Mouse (Mus musculus) hindbrain, embryonic 14.5 days (tissue): ENCODE measurements at regions not wholly inside any gene's neighbourhood (a gene's known extent, or its start where the extent isn't known, plus 50 kb on each side); places are given as distances from the start of the nearest gene placed in this dataset.

Source experiments
- ATAC-seq: fragments of 200-750 bp; cut with Nextera tagmentation; 2 replicates; pipeline ENCODE4 v1.8.0; 2017; ENCODE audit warnings: moderate number of reproducible peaks, mild to moderate bottlenecking, moderate TSS enrichment, moderate library complexity; ENCODE audit not compliant: low FRiP score
- DNase-seq: peaks from one replicate; pipeline ENCODE4 v3.0.0-alpha.2; 2015; ENCODE audit warnings: low spot score
- H3K27ac ChIP-seq: fragments of 300-500 bp; sonication (generic); 2 replicates; pipeline ENCODE4 v1.5.1; 2014; ENCODE audit warnings: mild to moderate bottlenecking, moderate library complexity
- H3K27me3 ChIP-seq: fragments of 300-500 bp; sonication (generic); 2 replicates; pipeline ENCODE4 v1.6.1; 2014; ENCODE audit warnings: mild to moderate bottlenecking, low read length, mixed read lengths; ENCODE audit not compliant: control insufficient read depth, insufficient read depth
- H3K36me3 ChIP-seq: fragments of 300-500 bp; sonication (generic); replicated peaks from 2 replicates; pipeline ENCODE4 v1.6.1; 2014; ENCODE audit not compliant: control insufficient read depth, insufficient read depth
- H3K4me1 ChIP-seq: fragments of 300-500 bp; sonication (generic); replicated peaks from 2 replicates; pipeline ENCODE4 v1.6.1; 2014; ENCODE audit warnings: antibody characterized with exemption, low read length, mixed read lengths; ENCODE audit not compliant: control insufficient read depth, insufficient read depth
- H3K4me2 ChIP-seq: fragments of 300-500 bp; sonication (generic); replicated peaks from 2 replicates; pipeline ENCODE4 v1.6.1; 2014; ENCODE audit warnings: mild to moderate bottlenecking, moderate library complexity
- H3K4me3 ChIP-seq: fragments of 300-500 bp; sonication (generic); replicated peaks from 2 replicates; pipeline ENCODE4 v1.5.1; 2014; ENCODE audit warnings: mild to moderate bottlenecking, low read length
- H3K9ac ChIP-seq: fragments of 300-500 bp; sonication (generic); 2 replicates; pipeline ENCODE4 v1.6.1; 2014
- H3K9me3 ChIP-seq: fragments of 300-500 bp; sonication (generic); 2 replicates; pipeline ENCODE4 v1.6.1; 2016; ENCODE audit warnings: low read length; ENCODE audit not compliant: control insufficient read depth
- WGBS: fragments of 180-500 bp; shearing (Covaris S2); extraction: QIAGEN DNeasy Blood & Tissue Kit; methylation state at CpG from one replicate; pipeline ENCODE4 v1.1.7; 2014; 5-methylcytosine and 5-hydroxymethylcytosine counted together

DNA sequence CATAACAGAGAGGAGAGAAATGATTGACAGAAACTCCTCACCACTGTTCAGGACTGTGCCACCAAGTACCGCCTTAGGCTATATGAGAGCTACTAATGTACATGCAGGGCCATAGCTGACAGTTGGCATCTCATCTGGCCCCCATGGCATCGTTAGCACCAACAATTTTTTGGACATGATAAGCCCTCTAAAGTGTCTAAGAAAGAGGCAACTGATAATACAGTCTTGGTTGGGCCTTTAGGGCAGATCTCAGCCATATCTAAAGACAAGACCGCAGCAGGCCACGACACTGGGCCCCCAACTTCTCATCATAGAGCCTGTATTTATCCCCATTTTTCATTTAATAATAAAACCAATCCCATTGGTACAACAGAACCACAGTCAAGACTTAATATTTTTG is 128.1 kb downstream of the Slc38a4 start:
- H3K4me3 ChIP-seq = no peak overlapping the region
- no peak overlapping the region for H3K9ac ChIP-seq
- H3K27me3 ChIP-seq = no peaks in the 10 kb centered on the region
- no peaks in the 10 kb centered on the region for H3K9me3 ChIP-seq
- WGBS = 95% methylated on average over 4 of the region's 4 CpGs
- H3K4me2 ChIP-seq = no peak overlapping the region
- DNase-seq (no peak), ATAC-seq (no peak)
- H3K27ac ChIP-seq = no peak overlapping the region
- no peaks in the 10 kb centered on the region for H3K36me3 ChIP-seq
- no peaks in the 10 kb centered on the region for H3K4me1 ChIP-seq

- ATAC-seq (no peak), DNase-seq (no peak)
- H3K27ac ChIP-seq = no peak overlapping the region
- H3K9ac ChIP-seq = no peak overlapping the region
- H3K27me3 ChIP-seq = no peaks in the 10 kb centered on the region
- H3K4me2 ChIP-seq = no peak overlapping the region
- H3K9me3 ChIP-seq = no peaks in the 10 kb centered on the region
- no peak overlapping the region for H3K4me3 ChIP-seq
- no peaks in the 10 kb centered on the region for H3K4me1 ChIP-seq
- 68% methylated on average over 1 of the region's 1 CpGs for WGBS
- no peaks in the 10 kb centered on the region for H3K36me3 ChIP-seq
Observed at GRCm38 (mm10) chr15:96926660-96927059, 129.1 kb downstream of the Slc38a4 start.

- 84% methylated on average over 7 of the region's 7 CpGs for WGBS
- Histone ChIP-seq H3K9me3 (peaks cover 5% of the 10 kb centered on the region; the same call in 1 of the 2 replicates), H3K27ac (no peak overlapping the region), H3K4me2 (no peak overlapping the region), H3K27me3 (no peaks in the 10 kb centered on the region), H3K4me1 (no peaks in the 10 kb centered on the region), H3K9ac (no peak overlapping the region), H3K4me3 (no peak overlapping the region), H3K36me3 (no peaks in the 10 kb centered on the region)
- ATAC-seq (no peak), DNase-seq (no peak)
Observed at GRCm38 (mm10) chr15:96916586-96916985, 139.2 kb downstream of the Slc38a4 start.

DNA sequence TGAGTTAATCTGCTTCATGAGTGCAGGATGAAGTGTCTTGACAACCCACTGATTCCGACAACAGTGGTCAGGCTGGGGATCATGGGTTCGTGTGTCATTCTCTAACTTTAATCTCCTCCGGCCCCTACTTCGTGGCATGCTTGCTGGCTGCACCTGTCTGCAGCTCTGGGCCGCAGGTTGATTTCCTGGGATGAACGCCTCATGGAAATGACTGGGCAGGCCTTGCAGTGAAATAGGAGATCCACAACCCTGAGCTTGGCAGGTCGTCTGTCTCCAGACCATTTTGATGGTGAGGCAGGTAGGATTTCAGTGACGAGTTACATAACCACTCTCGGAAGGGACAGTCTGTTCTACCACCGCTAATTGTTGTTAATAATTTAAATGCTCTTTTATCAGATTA is 140.2 kb downstream of the Slc38a4 start:
- Histone ChIP-seq H3K4me3 (no peak overlapping the region), H3K9me3 (0 out of 2 replicates have a peak, but pooled peaks cover under 1% of the 10 kb centered on the region), H3K9ac (no peak overlapping the region), H3K4me2 (no peak overlapping the region), H3K27ac (no peak overlapping the region), H3K4me1 (no peaks in the 10 kb centered on the region), H3K36me3 (no peaks in the 10 kb centered on the region), H3K27me3 (no peaks in the 10 kb centered on the region)
- DNase-seq = no peak
- no peak for ATAC-seq
- WGBS = 87% methylated on average over 10 of the region's 10 CpGs

GRCm38 (mm10) chr15:96914988-96915387 is 140.8 kb downstream of the Slc38a4 start:
- H3K4me1 ChIP-seq = no peaks in the 10 kb centered on the region
- no peaks in the 10 kb centered on the region for H3K27me3 ChIP-seq
- no peak for ATAC-seq
- H3K36me3 ChIP-seq = no peaks in the 10 kb centered on the region
- DNase-seq = no peak
- H3K9ac ChIP-seq = no peak overlapping the region
- no peak overlapping the region for H3K4me3 ChIP-seq
- no peak overlapping the region for H3K27ac ChIP-seq
- H3K9me3 ChIP-seq = no peaks in the 10 kb centered on the region
- H3K4me2 ChIP-seq = no peak overlapping the region
- WGBS = 93% methylated on average over 6 of the region's 6 CpGs

DNA sequence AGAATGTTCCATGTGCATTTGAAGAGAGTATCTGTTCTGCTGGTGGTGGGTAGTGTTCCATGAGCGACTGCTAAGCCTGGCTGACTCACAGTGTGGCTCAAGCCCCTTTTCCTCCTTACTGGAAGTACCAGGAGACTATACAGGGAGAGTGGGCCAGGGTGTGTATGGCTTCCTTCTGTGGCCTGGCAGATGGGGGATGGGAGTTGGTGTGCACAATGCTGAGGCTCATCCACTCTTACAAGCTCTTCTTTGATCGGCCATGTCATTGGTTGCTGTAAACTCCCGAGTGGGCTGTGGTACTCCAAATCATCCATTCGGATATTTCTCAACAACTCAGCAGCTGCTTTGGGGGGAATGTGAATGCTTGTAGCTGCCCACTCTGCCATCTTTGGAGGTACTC is 150.2 kb downstream of the Slc38a4 start:
- ATAC-seq = no peak

DNA sequence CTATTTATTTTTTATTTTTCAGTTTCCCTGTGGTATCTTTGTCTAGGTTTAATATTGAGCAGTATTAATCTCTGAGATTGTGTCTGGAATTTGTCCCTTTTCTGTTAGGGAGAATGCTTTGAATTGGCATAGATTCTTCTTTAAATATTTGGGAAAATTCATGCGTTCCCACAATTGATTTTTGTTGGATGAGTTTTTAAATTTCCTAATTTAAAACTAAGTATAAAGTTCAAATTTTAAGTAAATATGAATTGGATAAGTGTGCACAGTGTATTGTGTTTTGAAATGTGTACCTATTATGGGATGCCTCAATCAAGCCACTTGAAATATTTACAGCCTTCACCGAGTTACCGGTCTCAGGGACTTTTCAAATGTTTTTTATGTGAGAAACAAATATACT is 152.3 kb downstream of the Slc38a4 start:
- Histone ChIP-seq H3K4me1 (no peaks in the 10 kb centered on the region), H3K27ac (no peak overlapping the region), H3K9me3 (no peaks in the 10 kb centered on the region), H3K4me3 (no peak overlapping the region), H3K9ac (no peak overlapping the region), H3K36me3 (no peaks in the 10 kb centered on the region), H3K27me3 (no peaks in the 10 kb centered on the region), H3K4me2 (no peak overlapping the region)
- DNase-seq (no peak), ATAC-seq (no peak)
- 91% methylated on average over 3 of the region's 3 CpGs for WGBS

More for the DNA sequence above, 150.2 kb downstream of the Slc38a4 start:
- DNase-seq = no peak
- Histone ChIP-seq H3K4me2 (no peak overlapping the region), H3K9ac (no peak overlapping the region), H3K9me3 (no peaks in the 10 kb centered on the region), H3K4me1 (no peaks in the 10 kb centered on the region), H3K4me3 (no peak overlapping the region), H3K27ac (no peak overlapping the region), H3K27me3 (no peaks in the 10 kb centered on the region), H3K36me3 (no peaks in the 10 kb centered on the region)
- 90% methylated on average over 4 of the region's 4 CpGs for WGBS

- no peak overlapping the region for H3K9ac ChIP-seq
- no peak overlapping the region for H3K4me3 ChIP-seq
- H3K27me3 ChIP-seq = no peaks in the 10 kb centered on the region
- H3K4me1 ChIP-seq = no peaks in the 10 kb centered on the region
- no peaks in the 10 kb centered on the region for H3K9me3 ChIP-seq
- no peaks in the 10 kb centered on the region for H3K36me3 ChIP-seq
- no peak overlapping the region for H3K4me2 ChIP-seq
- ATAC-seq = no peak
- H3K27ac ChIP-seq = no peak overlapping the region
- 90% methylated on average over 8 of the region's 8 CpGs for WGBS
- no peak for DNase-seq
Observed at GRCm38 (mm10) chr15:96902781-96903180, 153.0 kb downstream of the Slc38a4 start.

- 99% methylated on average over 9 of the region's 9 CpGs for WGBS
- DNase-seq (no peak), ATAC-seq (no peak)
- Histone ChIP-seq H3K27ac (no peak overlapping the region), H3K9ac (no peak overlapping the region), H3K4me2 (no peak overlapping the region), H3K9me3 (no peaks in the 10 kb centered on the region), H3K27me3 (no peaks in the 10 kb centered on the region), H3K4me1 (no peaks in the 10 kb centered on the region), H3K36me3 (no peaks in the 10 kb centered on the region), H3K4me3 (no peak overlapping the region)
Observed at GRCm38 (mm10) chr15:96901616-96902015, 154.1 kb downstream of the Slc38a4 start.

GRCm38 (mm10) chr15:96898285-96898684 is 157.5 kb downstream of the Slc38a4 start:
- Histone ChIP-seq H3K27me3 (no peaks in the 10 kb centered on the region), H3K36me3 (no peaks in the 10 kb centered on the region), H3K9me3 (no peaks in the 10 kb centered on the region), H3K4me3 (no peak overlapping the region), H3K4me2 (no peak overlapping the region), H3K9ac (no peak overlapping the region), H3K27ac (no peak overlapping the region), H3K4me1 (no peaks in the 10 kb centered on the region)
- WGBS = 89% methylated on average over 3 of the region's 3 CpGs
- ATAC-seq = no peak
- DNase-seq = no peak
